Mouse (Mus musculus) erythroblast, embryonic 14.5 days (primary cell): Measurements from ENCODE around the gene Serpina3m. TPM values are rescaled to one million over a fixed set of nuclear protein-coding genes. Genes with fewer than 3 reads are reported as not detected.

Experiments used
- H3K27me3 ChIP-seq: 2 replicates; pipeline ENCODE4 v1.6.1; 2012; ENCODE audit warnings: inconsistent platforms; ENCODE audit not compliant: control insufficient read depth
- H3K36me3 ChIP-seq: 2 replicates; pipeline ENCODE4 v1.6.1; 2012; ENCODE audit warnings: mild to moderate bottlenecking, inconsistent platforms; ENCODE audit not compliant: control insufficient read depth
- H3K4me1 ChIP-seq: 2 replicates; pipeline ENCODE4 v1.6.1; 2012; ENCODE audit warnings: inconsistent platforms; ENCODE audit not compliant: control insufficient read depth
- H3K4me3 ChIP-seq: replicated peaks from 2 replicates; pipeline ENCODE3; 2012; ENCODE audit warnings: moderate library complexity, mild to moderate bottlenecking, inconsistent platforms
- H3K9me3 ChIP-seq: 2 replicates; pipeline ENCODE4 v1.6.1; 2012; ENCODE audit warnings: low read length, inconsistent platforms, mixed read lengths; ENCODE audit not compliant: control insufficient read depth
- GATA1 ChIP-seq: IDR thresholded peaks from 2 replicates; pipeline ENCODE4 v1.6.1; 2012; ENCODE audit warnings: low read length, inconsistent platforms, mixed read lengths
- TAL1 ChIP-seq: IDR thresholded peaks from 3 replicates; pipeline ENCODE4 v1.6.1; 2012; ENCODE audit warnings: low read length, inconsistent platforms, mixed read lengths
- polyA plus RNA-seq: library from polyadenylated mRNA; stranded (reverse); fragments of >175 nt; gene quantifications from 2 replicates; pipeline ENCODE4 v1.2.3, GENCODE M21; 2012

Serpina3m gene
- polyA plus RNA-seq, 1 experiment, result not detected

GRCm38 (mm10) chr12:104422615-104423392 is 84.5 kb downstream of the Serpina3m start:
- Histone ChIP-seq H3K9me3 (no peaks in the 10 kb centered on the region), H3K36me3 (no peaks in the 10 kb centered on the region), H3K4me3 (no peak overlapping the region), H3K4me1 (no peaks in the 10 kb centered on the region), H3K27me3 (no peaks in the 10 kb centered on the region)
- TF ChIP-seq GATA1 (no peak), TAL1 (no peak)

GRCm38 (mm10) chr12:104425591-104425990 is 87.3 kb downstream of the Serpina3m start:
- H3K9me3 ChIP-seq, result no peaks in the 10 kb centered on the region
- TF ChIP-seq TAL1 (no peak), GATA1 (no peak)
- H3K27me3 ChIP-seq, result no peaks in the 10 kb centered on the region
- H3K36me3 ChIP-seq, result no peaks in the 10 kb centered on the region
- no peak overlapping the region for H3K4me3 ChIP-seq
- H3K4me1 ChIP-seq, result no peaks in the 10 kb centered on the region

GRCm38 (mm10) chr12:104426915-104427314 is 88.6 kb downstream of the Serpina3m start:
- H3K4me3 ChIP-seq, result no peak overlapping the region
- H3K4me1 ChIP-seq, result no peaks in the 10 kb centered on the region
- H3K36me3 ChIP-seq, result no peaks in the 10 kb centered on the region
- TF ChIP-seq TAL1, result no peak
- no peaks in the 10 kb centered on the region for H3K27me3 ChIP-seq
- H3K9me3 ChIP-seq, result no peaks in the 10 kb centered on the region

- H3K36me3 ChIP-seq, result no peaks in the 10 kb centered on the region
- H3K27me3 ChIP-seq, result no peaks in the 10 kb centered on the region
- TF ChIP-seq GATA1 (no peak), TAL1 (no peak)
- no peak overlapping the region for H3K4me3 ChIP-seq
- peaks cover 3% of the 10 kb centered on the region for H3K9me3 ChIP-seq
- no peaks in the 10 kb centered on the region for H3K4me1 ChIP-seq
These were observed 93.1 kb downstream of the Serpina3m start for GRCm38 (mm10) chr12:104431359-104431758.

- Histone ChIP-seq H3K4me3 (no peak overlapping the region), H3K9me3 (peaks cover 3% of the 10 kb centered on the region), H3K36me3 (no peaks in the 10 kb centered on the region), H3K27me3 (no peaks in the 10 kb centered on the region), H3K4me1 (no peaks in the 10 kb centered on the region)
- TF ChIP-seq GATA1, result no peak
- TF ChIP-seq TAL1, result no peak
These were observed 94.9 kb downstream of the Serpina3m start for GRCm38 (mm10) chr12:104433214-104433613.

- no peaks in the 10 kb centered on the region for H3K4me1 ChIP-seq
- no peak for TF ChIP-seq GATA1
- TF ChIP-seq TAL1, result no peak
- no peaks in the 10 kb centered on the region for H3K36me3 ChIP-seq
- no peaks in the 10 kb centered on the region for H3K27me3 ChIP-seq
- H3K4me3 ChIP-seq, result no peak overlapping the region
- H3K9me3 ChIP-seq, result peaks cover 3% of the 10 kb centered on the region
These were observed 95.9 kb downstream of the Serpina3m start for GRCm38 (mm10) chr12:104433951-104434735.

- Histone ChIP-seq H3K4me1 (no peaks in the 10 kb centered on the region), H3K27me3 (no peaks in the 10 kb centered on the region), H3K9me3 (no peaks in the 10 kb centered on the region), H3K36me3 (no peaks in the 10 kb centered on the region), H3K4me3 (no peak overlapping the region)
- no peak for TF ChIP-seq TAL1
- TF ChIP-seq GATA1, result no peak
These were observed 101.9 kb downstream of the Serpina3m start for GRCm38 (mm10) chr12:104440087-104440760.

- Histone ChIP-seq H3K27me3 (no peaks in the 10 kb centered on the region), H3K4me1 (no peaks in the 10 kb centered on the region), H3K4me3 (no peak overlapping the region), H3K9me3 (no peaks in the 10 kb centered on the region), H3K36me3 (no peaks in the 10 kb centered on the region)
- TF ChIP-seq GATA1 (no peak), TAL1 (no peak)
These were observed 105.4 kb downstream of the Serpina3m start for GRCm38 (mm10) chr12:104443716-104444115.

Other genes with a start within 250 kb of the Serpina3m start
- gene Serpina5, start 237.4 kb upstream of the Serpina3m start, polyA plus RNA-seq, result not detected in 2 replicates
- not detected in 2 replicates for gene Serpina3a, start 225.8 kb upstream of the Serpina3m start, polyA plus RNA-seq
- gene Serpina3b, start 210.5 kb upstream of the Serpina3m start, polyA plus RNA-seq, result not detected in 2 replicates
- not detected in 2 replicates for gene Serpina3c, start 184.6 kb upstream of the Serpina3m start, polyA plus RNA-seq
- not detected in 2 replicates for gene Serpina3f, start 123.9 kb upstream of the Serpina3m start, polyA plus RNA-seq
- gene Serpina3g, start 102.2 kb upstream of the Serpina3m start, polyA plus RNA-seq, result 0.04 TPM in 1 of 2 replicates, not detected in the other
- gene Serpina3i, start 75.4 kb upstream of the Serpina3m start, polyA plus RNA-seq, result not detected in 2 replicates
- not detected in 2 replicates for gene Serpina3j, start 23.9 kb upstream of the Serpina3m start, polyA plus RNA-seq
- gene Serpina3k, start within 50 bp of the Serpina3m start, polyA plus RNA-seq, result not detected in 2 replicates
- not detected in 2 replicates for gene Serpina3n, start 68.2 kb downstream of the Serpina3m start, polyA plus RNA-seq
- gene Gsc, start 134.8 kb downstream of the Serpina3m start, polyA plus RNA-seq, result not detected in 2 replicates